Mouse (Mus musculus): ENCODE measurements around the gene Zfp513. TPM values are rescaled to one million over a fixed set of nuclear protein-coding genes. Genes with fewer than 3 reads are reported as not detected.
A peak's percentile ranks its signal among the peaks of the same experiment; 100 is the strongest.

Gene Zfp513
- polyA plus RNA-seq, 1 experiment = 22.9 TPM

- Histone ChIP-seq H3K36me3 (ENCODE audit: control insufficient read depth, insufficient read depth, low read length) (no peaks in the 10 kb centered on the region; the same call in none of the 2 replicates), H3K4me3 (ENCODE audit: insufficient read depth, low read depth, low read length) (no peak overlapping the region), H3K4me1 (ENCODE audit: control insufficient read depth, insufficient read depth, low read length) (peaks cover 4% of the 10 kb centered on the region; the same call in 1 of the 2 replicates), H3K27me3 (replicated peaks; ENCODE audit: control insufficient read depth, insufficient read depth, low read length) (no peaks in the 10 kb centered on the region), H3K27ac (ENCODE audit: insufficient read depth, low read depth, low read length) (no peak overlapping the region)
- 67% methylated on average over 4 of the region's 4 CpGs for WGBS
- TF ChIP-seq CTCF (conservative IDR thresholded peaks at IDR 0.05; ENCODE audit: insufficient read depth, insufficient read length, low read depth, low read length) (no peak), POLR2A (IDR thresholded peaks at IDR 0.05; ENCODE audit: low read depth, low read length) (no peak)
- no peak for DNase-seq
Observed at GRCm38 (mm10) chr5:31183678-31184077, 18.4 kb downstream of the Zfp513 start.

DNA sequence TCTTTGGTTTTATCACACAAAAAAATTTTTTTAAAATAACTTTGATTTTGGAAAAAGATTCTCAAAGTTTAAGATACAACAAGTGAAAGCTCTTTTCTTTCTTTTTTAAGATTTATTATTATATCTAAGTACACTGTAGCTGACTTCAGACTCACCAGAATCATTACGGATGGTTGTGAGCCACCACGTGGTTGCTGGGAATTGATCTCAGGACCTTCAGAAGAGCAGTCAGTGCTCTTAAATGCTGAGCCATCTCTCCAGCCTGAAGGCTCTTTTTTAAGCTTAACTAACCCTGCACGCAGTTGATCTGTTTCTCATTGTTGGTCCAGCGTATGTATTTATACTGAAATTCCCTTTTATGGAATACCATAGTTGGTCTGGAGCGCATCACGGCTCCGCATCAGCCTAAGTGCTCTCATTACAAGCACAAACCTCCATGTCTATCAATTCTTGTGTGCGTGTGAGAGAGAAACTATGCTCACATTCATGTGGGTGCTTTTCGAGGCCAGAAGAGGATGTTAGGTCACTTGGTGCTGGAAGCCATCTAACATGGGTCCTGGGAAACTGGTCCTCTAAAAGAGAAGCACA, 20.8 kb downstream of the Zfp513 start:
- TF ChIP-seq CTCF (conservative IDR thresholded peaks at IDR 0.05; ENCODE audit: insufficient read depth, insufficient read length, low read depth, low read length) (no peak), POLR2A (IDR thresholded peaks at IDR 0.05; ENCODE audit: low read depth, low read length) (no peak)
- H3K4me1 ChIP-seq (ENCODE audit: control insufficient read depth, insufficient read depth, low read length) = peaks cover 4% of the 10 kb centered on the region; the same call in 1 of the 2 replicates
- H3K27me3 ChIP-seq (replicated peaks; ENCODE audit: control insufficient read depth, insufficient read depth, low read length) = no peaks in the 10 kb centered on the region
- no peaks in the 10 kb centered on the region for H3K36me3 ChIP-seq (ENCODE audit: control insufficient read depth, insufficient read depth, low read length)
- no peak overlapping the region for H3K4me3 ChIP-seq (ENCODE audit: insufficient read depth, low read depth, low read length)
- H3K27ac ChIP-seq (ENCODE audit: insufficient read depth, low read depth, low read length) = no peak overlapping the region
- WGBS = 94% methylated on average over 9 of the region's 9 CpGs
- no peak for DNase-seq

- TF ChIP-seq POLR2A (IDR thresholded peaks at IDR 0.05; ENCODE audit: low read depth, low read length) (peak; percentile 54), CTCF (conservative IDR thresholded peaks at IDR 0.05; ENCODE audit: insufficient read depth, insufficient read length, low read depth, low read length) (no peak)
- H3K36me3 ChIP-seq (ENCODE audit: control insufficient read depth, insufficient read depth, low read length) = no peaks in the 10 kb centered on the region
- under 1% methylated on average over 59 of the region's 59 CpGs for WGBS
- peaks cover 4% of the 10 kb centered on the region; the same call in 1 of the 2 replicates for H3K4me1 ChIP-seq (ENCODE audit: control insufficient read depth, insufficient read depth, low read length)
- peak within 1 kb of the TSS; percentile 89 for H3K27ac ChIP-seq (ENCODE audit: insufficient read depth, low read depth, low read length)
- H3K4me3 ChIP-seq (ENCODE audit: insufficient read depth, low read depth, low read length) = peak within 1 kb of the TSS; percentile 82
- DNase-seq = peak; percentile 97
- no peaks in the 10 kb centered on the region for H3K27me3 ChIP-seq (replicated peaks; ENCODE audit: control insufficient read depth, insufficient read depth, low read length)
Observed at GRCm38 (mm10) chr5:31179766-31180630, 22.1 kb downstream of the Zfp513 start, which contains the start of the genes Gm29609 and Gtf3c2. Gene Gm29609, minus strand, starts transcription at chr5:31179911. Gene Gtf3c2, minus strand, starts transcription at chr5:31180144.

DNA sequence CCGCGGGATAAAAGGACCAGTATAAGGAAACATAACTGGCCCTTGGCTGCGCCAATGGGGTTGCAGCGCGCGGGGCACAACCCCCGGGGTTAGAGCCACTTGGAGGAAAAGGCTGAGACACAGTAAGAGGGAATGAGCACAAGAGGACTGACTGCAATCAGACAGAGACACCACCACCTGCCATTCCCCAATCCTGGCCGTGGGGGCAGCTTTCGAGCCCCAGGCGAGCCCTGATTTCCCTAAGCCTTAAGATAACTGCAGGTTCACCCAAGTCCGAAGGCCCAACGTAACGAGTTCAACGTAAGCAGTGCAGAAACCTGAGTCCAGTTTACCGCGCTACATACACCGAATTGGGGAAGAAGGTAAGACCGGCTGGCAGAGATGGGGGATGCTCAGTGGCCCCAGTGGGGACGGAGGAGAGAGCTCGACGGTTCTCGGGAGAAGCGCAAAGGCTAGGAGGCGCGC, 22.8 kb downstream of the Zfp513 start:
- DNase-seq = peak; percentile 48
- TF ChIP-seq CTCF (conservative IDR thresholded peaks at IDR 0.05; ENCODE audit: insufficient read depth, insufficient read length, low read depth, low read length) (no peak), POLR2A (IDR thresholded peaks at IDR 0.05; ENCODE audit: low read depth, low read length) (no peak)
- peak overlapping the region; percentile 89; the same call in 1 of the 2 replicates for H3K27ac ChIP-seq (ENCODE audit: insufficient read depth, low read depth, low read length)
- no peaks in the 10 kb centered on the region for H3K27me3 ChIP-seq (replicated peaks; ENCODE audit: control insufficient read depth, insufficient read depth, low read length)
- no peaks in the 10 kb centered on the region for H3K36me3 ChIP-seq (ENCODE audit: control insufficient read depth, insufficient read depth, low read length)
- under 1% methylated on average over 25 of the region's 25 CpGs for WGBS
- H3K4me1 ChIP-seq (ENCODE audit: control insufficient read depth, insufficient read depth, low read length) = peaks cover 4% of the 10 kb centered on the region; the same call in 1 of the 2 replicates
- H3K4me3 ChIP-seq (ENCODE audit: insufficient read depth, low read depth, low read length) = peak overlapping the region; percentile 82

- WGBS = 92% methylated on average over 4 of the region's 4 CpGs
- H3K27me3 ChIP-seq (replicated peaks; ENCODE audit: control insufficient read depth, insufficient read depth, low read length) = no peaks in the 10 kb centered on the region
- no peak for DNase-seq
- TF ChIP-seq POLR2A (IDR thresholded peaks at IDR 0.05; ENCODE audit: low read depth, low read length) (no peak), CTCF (conservative IDR thresholded peaks at IDR 0.05; ENCODE audit: insufficient read depth, insufficient read length, low read depth, low read length) (no peak)
- H3K4me1 ChIP-seq (ENCODE audit: control insufficient read depth, insufficient read depth, low read length) = no peaks in the 10 kb centered on the region
- peaks cover 15% of the 10 kb centered on the region for H3K36me3 ChIP-seq (ENCODE audit: control insufficient read depth, insufficient read depth, low read length)
- H3K4me3 ChIP-seq (ENCODE audit: insufficient read depth, low read depth, low read length) = no peak overlapping the region
- no peak overlapping the region for H3K27ac ChIP-seq (ENCODE audit: insufficient read depth, low read depth, low read length)
Observed at GRCm38 (mm10) chr5:31168630-31169029, 33.5 kb downstream of the Zfp513 start.

GRCm38 (mm10) chr5:31164878-31165277, 37.2 kb downstream of the Zfp513 start:
- Histone ChIP-seq H3K36me3 (ENCODE audit: control insufficient read depth, insufficient read depth, low read length) (peaks cover 12% of the 10 kb centered on the region), H3K27ac (ENCODE audit: insufficient read depth, low read depth, low read length) (no peak overlapping the region), H3K4me3 (ENCODE audit: insufficient read depth, low read depth, low read length) (no peak overlapping the region), H3K27me3 (replicated peaks; ENCODE audit: control insufficient read depth, insufficient read depth, low read length) (no peaks in the 10 kb centered on the region), H3K4me1 (ENCODE audit: control insufficient read depth, insufficient read depth, low read length) (no peaks in the 10 kb centered on the region)
- 95% methylated on average over 1 of the region's 1 CpGs for WGBS
- DNase-seq = no peak
- no peak for TF ChIP-seq CTCF (conservative IDR thresholded peaks at IDR 0.05; ENCODE audit: insufficient read depth, insufficient read length, low read depth, low read length)
- no peak for TF ChIP-seq POLR2A (IDR thresholded peaks at IDR 0.05; ENCODE audit: low read depth, low read length)

DNA sequence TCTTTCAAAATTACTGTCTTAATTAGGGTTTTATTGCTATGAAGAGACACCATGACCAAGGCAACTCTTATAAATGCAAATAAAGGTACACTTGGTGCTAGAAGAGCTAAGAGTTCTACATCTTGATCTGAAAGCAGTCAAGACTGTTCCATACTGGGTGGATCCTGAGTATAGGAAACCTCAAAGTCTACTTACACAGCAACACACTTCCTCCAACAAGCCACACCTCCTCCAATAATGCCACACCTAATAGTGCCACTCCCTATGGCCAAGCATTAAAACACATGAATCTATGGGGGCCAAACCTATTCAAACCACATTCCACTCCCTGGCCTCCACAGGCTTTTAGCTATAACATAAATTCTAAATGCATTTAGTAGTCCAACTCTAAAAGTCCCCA, 39.6 kb downstream of the Zfp513 start:
- Histone ChIP-seq H3K27me3 (replicated peaks; ENCODE audit: control insufficient read depth, insufficient read depth, low read length) (no peaks in the 10 kb centered on the region), H3K36me3 (ENCODE audit: control insufficient read depth, insufficient read depth, low read length) (peaks cover 12% of the 10 kb centered on the region), H3K4me3 (ENCODE audit: insufficient read depth, low read depth, low read length) (no peak overlapping the region), H3K27ac (ENCODE audit: insufficient read depth, low read depth, low read length) (no peak overlapping the region), H3K4me1 (ENCODE audit: control insufficient read depth, insufficient read depth, low read length) (no peaks in the 10 kb centered on the region)
- no peak for TF ChIP-seq CTCF (conservative IDR thresholded peaks at IDR 0.05; ENCODE audit: insufficient read depth, insufficient read length, low read depth, low read length)
- TF ChIP-seq POLR2A (IDR thresholded peaks at IDR 0.05; ENCODE audit: low read depth, low read length) = no peak
- no peak for DNase-seq
